Mouse (Mus musculus): ENCODE data around the gene Inmt. TPM values are rescaled to one million over a fixed set of nuclear protein-coding genes. Genes with fewer than 3 reads are reported as not detected.

The Inmt gene
- not detected for total RNA-seq (2023)

GRCm38 (mm10) chr6:55174741-55175181, at the start of gene Inmt:
Gene Inmt (minus strand): TSS chr6:55175043.

DNA sequence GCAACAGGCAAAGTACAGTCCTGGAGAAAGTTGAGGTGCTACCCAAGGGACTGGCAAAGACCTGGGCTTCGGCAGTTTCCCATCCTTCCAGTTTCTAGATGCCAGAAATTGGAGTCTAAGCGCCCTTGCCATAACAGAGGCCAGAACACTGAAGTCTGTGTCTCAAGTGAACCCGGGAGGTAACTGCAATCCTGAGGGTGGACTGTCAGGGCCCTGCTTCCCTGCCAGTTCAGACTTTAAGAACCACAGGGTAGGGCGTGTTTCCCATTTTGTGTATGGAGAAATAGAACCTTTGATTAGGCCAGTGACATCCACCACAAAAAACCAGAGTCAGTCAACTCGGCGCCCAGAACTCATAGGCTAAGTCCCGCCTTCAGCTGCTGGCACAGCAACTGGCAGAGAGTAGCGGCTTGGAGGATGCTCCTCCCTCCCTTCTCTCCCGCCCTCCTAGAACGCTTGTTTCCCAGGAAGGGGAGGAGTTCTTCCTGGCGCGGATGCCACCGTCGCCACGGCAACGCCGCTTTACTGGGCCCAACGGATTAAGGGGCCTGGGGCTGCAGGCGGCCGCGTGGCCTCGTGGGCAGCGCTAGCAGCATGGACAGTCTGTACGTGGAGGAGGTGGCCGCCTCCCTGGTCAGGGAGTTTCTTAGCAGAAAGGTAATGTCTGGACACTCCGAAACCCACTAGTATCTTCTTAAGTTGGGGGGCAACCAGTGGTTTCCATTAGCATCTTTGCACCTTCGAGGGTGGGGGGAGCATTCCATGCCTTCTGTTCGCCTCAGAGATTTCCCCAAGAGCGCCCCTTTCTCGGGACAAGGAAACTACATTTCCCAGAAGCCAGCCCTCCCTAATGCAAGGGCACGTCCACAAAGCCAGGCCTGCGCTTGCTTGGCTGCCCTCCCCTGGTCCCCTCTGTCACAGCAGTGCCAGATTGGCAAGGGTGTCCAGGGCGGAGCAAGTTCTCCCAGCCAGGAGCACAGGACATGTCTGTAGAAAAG, 28.4 kb upstream of the Inmt start, which contains the start of gene Mindy4:
Gene Mindy4 (plus strand): TSS at position 471 of the 998 bp plus-strand sequence.

GRCm38 (mm10) chr6:55132794-55133193, 42.0 kb downstream of the Inmt start, which contains the start of gene Crhr2:
Gene Crhr2 (minus strand): TSS chr6:55133016.

Other genes with a start within 250 kb of the Inmt start
- gene Nod1, start 202.4 kb downstream of the Inmt start, total RNA-seq (2023): 100 to 1,000 TPM; 141 to 157 TPM
- gene Ggct, start 182.1 kb downstream of the Inmt start, total RNA-seq (2023): 10 to 100 TPM; 25.5 to 33.3 TPM
- gene Gars, start 137.0 kb downstream of the Inmt start, total RNA-seq (2023): 10 to 100 TPM; 60.5 to 61.5 TPM
- not detected for gene Crhr2, start 42.0 kb downstream of the Inmt start, total RNA-seq (2023)
- 1 to 10 TPM; 1.0 to 1.9 TPM for gene Mindy4, start 28.3 kb upstream of the Inmt start, total RNA-seq (2023)
- gene Aqp1, start 161.4 kb upstream of the Inmt start, total RNA-seq (2023): 1 to 10 TPM; 1.5 to 2.2 TPM
- gene Ghrhr, start 201.3 kb upstream of the Inmt start, total RNA-seq (2023): not detected